In the genomic region with DNA sequence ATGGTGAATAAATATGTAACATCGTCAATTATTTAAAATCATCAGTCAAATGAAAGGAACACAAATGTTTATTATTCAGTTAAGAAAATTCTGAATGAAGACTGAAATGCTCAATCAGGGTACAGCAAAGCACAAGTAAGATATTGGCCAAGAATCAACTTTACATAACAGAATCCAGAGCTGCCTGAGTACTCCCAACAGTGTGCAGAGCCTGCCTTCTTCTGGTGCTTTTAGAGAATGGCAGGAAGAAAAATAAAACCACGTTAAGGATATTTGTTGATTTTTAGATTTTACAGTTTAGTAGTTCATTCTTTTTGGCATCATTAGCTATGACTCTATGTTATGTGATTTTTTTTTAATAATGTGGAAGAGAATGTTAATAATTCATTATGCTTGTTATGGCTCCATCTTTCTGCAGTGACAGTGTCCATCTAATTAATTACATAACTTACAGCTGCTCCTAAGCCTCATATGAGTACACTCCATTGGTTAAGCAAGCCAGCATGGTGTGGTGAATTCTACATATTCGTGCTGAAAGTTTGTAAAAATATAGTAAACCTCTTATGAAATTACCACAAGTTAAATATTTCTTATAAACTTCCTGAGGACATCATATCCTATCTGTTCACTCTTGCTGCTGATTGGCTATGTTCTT, we compare ENCODE assay signal across 9 mouse cellular contexts.
DNase-seq lines count a peak whose midpoint lies in the region; ATAC-seq lines count a peak whose summit lies in the region.
"Had no signal": no experiment of that assay in that cellular context is flagged by ENCODE, and none has a peak within 500 bp of the region (broad histone marks: within the 10 kb centered on the region; RNA-seq: fewer than 3 reads in every experiment).

No protein-coding gene starts in this region.

- H3K36me3 ChIP-seq in forebrain, embryonic 13.5 days (ENCODE audit: poor library complexity, severe bottlenecking), result no peaks in the 10 kb centered on the region
- H3K36me3 ChIP-seq in midbrain, embryonic 16.5 days (ENCODE audit: control insufficient read depth, insufficient read depth, low read length), result no peaks in the 10 kb centered on the region

- no peak overlapping the region for H3K4me3 ChIP-seq in forebrain, embryonic 13.5 days
- H3K4me3 ChIP-seq in midbrain, embryonic 16.5 days (ENCODE audit: low read depth, low read length), result no peak overlapping the region
- H3K4me3 ChIP-seq: gastrocnemius, adult 2 months had no signal

- peak; percentile 74; the same call in 1 of the 2 replicates for ATAC-seq in cerebellum, adult (ENCODE audit: insufficient number of reproducible peaks, low FRiP score, low TSS enrichment)
- peak; percentile 88 for ATAC-seq in forebrain, embryonic 13.5 days
- ATAC-seq in midbrain, embryonic 16.5 days, result peak; percentile 94

- no peak overlapping the region for H3K27ac ChIP-seq in forebrain, embryonic 13.5 days
- no peak overlapping the region for H3K27ac ChIP-seq in midbrain, embryonic 16.5 days (ENCODE audit: low read length)
- H3K27ac ChIP-seq: gastrocnemius, adult 2 months had no signal

- DNase-seq in cerebellum, postnatal 25 days, result no peak
- DNase-seq in layer of hippocampus, adult 9-10 months (ENCODE audit: low spot score), result peak; percentile 16
- no peak for DNase-seq in layer of hippocampus, postnatal 25 days (ENCODE audit: extremely low spot score in 1 of 2, low spot score in 1 of 2)
- no peak for DNase-seq in urinary bladder, adult 2 months (ENCODE audit: low spot score)
- DNase-seq in adrenal gland, postnatal 10 days, result no peak
- DNase-seq: gastrocnemius, adult 2 months had no signal

- H3K9me3 ChIP-seq in forebrain, embryonic 13.5 days (replicated peaks), result no peaks in the 10 kb centered on the region
- no peaks in the 10 kb centered on the region for H3K9me3 ChIP-seq in midbrain, embryonic 16.5 days (replicated peaks; ENCODE audit: control insufficient read depth, low read length, poor library complexity, severe bottlenecking)

- no peak overlapping the region for H3K9ac ChIP-seq in forebrain, embryonic 13.5 days
- no peak overlapping the region for H3K9ac ChIP-seq in midbrain, embryonic 16.5 days (ENCODE audit: low read depth, low read length)

- 52% methylated on average over 3 of the region's 3 CpGs for WGBS in forebrain, embryonic 13.5 days
- 46% methylated on average over 3 of the region's 3 CpGs for WGBS in midbrain, embryonic 16.5 days

- no peaks in the 10 kb centered on the region for H3K27me3 ChIP-seq in forebrain, embryonic 13.5 days
- H3K27me3 ChIP-seq in midbrain, embryonic 16.5 days (ENCODE audit: control insufficient read depth, insufficient read depth, low read depth, low read length), result no peaks in the 10 kb centered on the region

- no peak overlapping the region for H3K4me2 ChIP-seq in forebrain, embryonic 13.5 days
- no peak overlapping the region for H3K4me2 ChIP-seq in midbrain, embryonic 16.5 days (ENCODE audit: low read length)

- H3K4me1 ChIP-seq in forebrain, embryonic 13.5 days, result no peaks in the 10 kb centered on the region
- no peaks in the 10 kb centered on the region for H3K4me1 ChIP-seq in midbrain, embryonic 16.5 days (ENCODE audit: control insufficient read depth, insufficient read depth, low read length)
